Mouse (Mus musculus): ENCODE measurements around the gene Olfr699.
"Not testable (repeated sequence)": the region's sequence is repeated elsewhere in the genome, so short reads cannot be mapped to it uniquely, and the experiment has no call there.

Gene Olfr699

DNA sequence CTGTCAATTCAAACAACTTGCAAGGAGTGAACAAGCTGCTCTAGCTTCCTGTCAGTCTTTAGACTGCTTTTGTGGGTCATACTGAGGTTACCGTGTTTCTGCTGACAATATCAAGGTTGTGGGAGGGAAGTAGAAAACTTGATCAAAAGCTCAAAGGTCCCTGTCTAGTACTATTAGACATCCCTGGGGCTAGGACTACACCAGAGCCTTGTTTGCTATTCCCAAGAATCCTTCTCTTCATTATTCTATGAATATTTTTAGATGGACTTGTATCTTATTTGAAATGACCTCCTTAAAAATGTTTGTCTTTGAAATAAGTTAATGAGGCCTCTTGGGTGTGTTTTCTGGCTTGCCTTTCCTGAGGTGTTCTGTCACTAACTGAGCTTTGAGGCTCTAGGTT, at the start of gene Olfr699:
Gene Olfr699 (minus strand): TSS at position 101 of the 400 bp plus-strand sequence.
- no peak for DNase-seq (ENCODE audit: low spot score)

DNA sequence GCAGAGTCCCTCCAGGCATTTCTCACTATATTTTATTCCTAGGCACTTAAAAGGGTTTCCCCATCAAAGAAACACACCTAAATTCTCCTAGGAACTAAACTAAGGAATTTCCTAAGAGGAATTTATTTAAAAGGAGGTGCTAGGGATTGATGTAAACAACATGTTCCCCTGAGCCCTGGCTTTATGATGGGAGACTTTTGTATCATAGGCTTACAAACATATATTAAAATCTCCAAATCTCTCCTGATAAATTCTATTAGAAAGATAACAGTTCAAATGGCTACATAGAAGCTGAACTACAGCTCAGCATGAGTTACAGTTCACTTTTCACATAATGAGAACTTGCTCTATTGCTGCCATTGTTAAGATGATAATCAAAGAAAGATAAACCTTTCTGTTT, 40.8 kb upstream of the Olfr699 start, which contains the start of gene Olfr702:
Gene Olfr702 (minus strand): TSS at position 101 of the 400 bp plus-strand sequence.
- DNase-seq (ENCODE audit: low spot score), result no peak

DNA sequence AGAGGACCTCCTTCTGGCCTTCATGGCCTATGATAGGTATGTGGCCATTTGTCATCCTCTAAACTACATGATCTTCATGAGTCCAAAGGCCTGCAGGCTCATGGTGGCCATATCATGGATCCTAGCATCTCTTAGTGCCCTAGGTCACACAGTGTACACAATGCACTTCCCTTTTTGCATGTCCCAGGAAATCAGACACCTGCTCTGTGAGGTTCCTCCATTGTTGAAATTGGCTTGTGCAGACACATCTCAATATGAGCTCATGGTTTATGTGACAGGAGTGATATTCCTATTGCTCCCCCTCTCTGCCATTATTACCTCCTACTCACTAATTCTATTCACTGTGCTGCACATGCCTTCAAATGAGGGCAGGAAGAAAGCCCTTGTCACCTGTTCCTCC, 25.4 kb upstream of the Olfr699 start:
- no peak for DNase-seq (ENCODE audit: low spot score)

DNA sequence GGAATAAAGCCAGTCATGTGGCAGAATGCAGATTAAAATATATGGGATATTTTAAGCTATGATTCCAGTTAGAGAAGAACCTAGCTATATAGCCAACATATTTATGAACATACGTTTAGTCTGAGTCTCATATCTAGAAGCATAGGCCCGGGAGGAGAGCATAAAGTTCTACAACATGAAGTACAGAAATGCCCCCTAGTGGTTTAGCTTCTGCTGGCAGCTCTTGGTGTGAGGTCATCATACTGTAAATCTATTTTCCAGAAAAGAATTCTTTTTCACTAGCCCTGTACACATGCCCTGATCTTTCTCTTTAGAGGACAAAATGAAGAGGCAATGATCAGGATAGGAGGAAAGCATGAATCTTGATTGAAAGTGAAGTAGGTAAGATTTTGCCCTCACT, 22.8 kb upstream of the Olfr699 start:
- peak; percentile 38 for DNase-seq (ENCODE audit: low spot score)

DNA sequence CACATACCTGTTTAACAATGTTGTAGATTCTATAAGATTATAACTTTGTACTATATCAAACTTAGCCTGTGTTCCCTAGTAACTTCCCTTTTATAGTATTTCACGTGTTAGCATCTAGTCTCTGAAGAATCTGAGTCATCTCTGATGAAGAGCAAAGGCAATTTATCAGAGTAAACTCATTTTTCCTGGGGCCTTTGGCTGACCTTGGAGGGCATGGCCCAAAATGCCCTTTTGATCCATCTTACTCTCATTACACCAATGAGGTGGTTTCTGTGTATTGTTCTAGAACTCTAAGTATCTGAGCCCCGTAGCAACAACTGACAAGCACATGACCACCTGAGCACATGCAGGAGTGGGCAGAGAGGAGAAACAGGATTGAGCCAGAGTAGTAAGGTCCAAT, 20.8 kb upstream of the Olfr699 start, which contains the start of gene Olfr701:
Gene Olfr701 (plus strand): TSS at position 301 of the 400 bp plus-strand sequence.
- no peak for DNase-seq (ENCODE audit: low spot score)

DNA sequence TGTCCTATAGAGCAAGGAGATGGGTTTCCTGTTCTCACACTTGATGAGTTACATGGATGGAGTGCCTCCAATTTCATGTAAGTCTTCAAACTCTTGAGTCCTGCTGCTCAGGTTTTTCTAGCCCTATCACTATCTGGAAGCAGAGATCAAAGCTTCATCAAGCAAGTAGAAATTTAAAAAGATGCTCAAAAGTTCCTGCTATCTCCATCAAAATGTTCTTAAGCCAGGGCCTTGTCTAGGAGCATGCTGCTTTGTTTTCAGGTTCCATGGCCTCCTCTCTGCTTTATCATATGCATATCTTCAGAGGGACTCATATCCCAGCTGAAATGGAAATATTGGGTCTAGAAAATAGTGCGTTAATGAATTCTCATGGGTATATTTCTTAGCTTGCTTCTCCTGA, 15.7 kb upstream of the Olfr699 start, which contains the start of gene Olfr700:
Gene Olfr700 (minus strand): TSS at position 101 of the 400 bp plus-strand sequence.
- no peak for DNase-seq (ENCODE audit: low spot score)

DNA sequence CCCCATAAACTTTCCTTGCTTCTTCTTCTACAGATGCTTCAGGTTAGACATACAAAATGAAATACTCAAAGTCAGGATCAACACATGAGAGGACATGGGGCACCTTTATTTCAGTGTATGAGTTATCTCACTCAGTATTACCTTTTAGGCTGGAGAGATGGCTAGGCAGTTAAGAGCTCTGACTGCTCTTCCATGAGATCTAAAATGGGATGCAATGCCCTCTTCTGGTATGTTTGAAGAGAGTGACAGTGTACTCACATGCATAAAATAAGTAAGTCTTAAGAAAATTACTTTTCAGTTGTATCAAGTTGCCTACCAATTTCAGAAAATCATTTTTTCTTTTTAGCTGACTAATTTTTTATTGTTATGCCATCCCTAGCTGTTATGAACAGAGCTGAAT, 4.7 kb downstream of the Olfr699 start:
- no peak for DNase-seq (ENCODE audit: low spot score)

DNA sequence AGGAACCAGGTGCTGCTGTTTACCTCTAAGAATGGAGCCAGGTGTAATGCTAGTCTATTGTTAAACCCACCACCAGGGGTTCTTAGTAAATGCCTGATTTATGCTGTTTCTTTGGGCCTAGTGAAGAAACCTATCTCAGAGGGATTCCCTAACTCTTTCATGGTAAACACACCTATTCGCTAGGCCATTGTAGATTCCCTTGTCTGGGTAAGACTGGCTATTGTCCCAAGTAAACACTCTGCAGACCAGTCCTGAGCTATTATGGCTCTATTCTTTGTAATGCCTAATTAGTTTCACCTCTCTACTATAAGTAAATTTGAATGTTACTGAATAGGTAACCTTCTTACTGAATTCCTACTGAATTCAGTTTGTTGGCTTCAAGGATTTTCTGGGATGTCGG, 32.0 kb downstream of the Olfr699 start:
- not testable (repeated sequence) for DNase-seq (ENCODE audit: low spot score)

DNA sequence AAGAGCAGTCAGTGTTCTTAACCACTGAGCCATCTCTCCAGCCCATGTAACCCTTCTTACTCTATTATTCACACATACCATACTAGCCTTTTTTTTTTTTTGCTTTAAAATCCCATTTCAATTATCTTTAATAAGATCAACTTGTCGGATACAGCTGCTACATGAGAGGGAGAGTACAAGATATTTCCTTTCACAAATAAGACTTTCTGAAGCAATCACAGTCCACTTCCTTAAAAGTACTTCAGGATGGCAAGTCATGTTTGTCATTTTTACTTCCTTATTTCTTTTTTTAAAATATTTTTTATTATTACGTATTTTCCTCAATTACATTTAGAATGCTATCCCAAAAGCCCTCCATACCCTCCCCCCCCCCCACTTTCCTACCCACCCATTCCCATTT, 34.2 kb downstream of the Olfr699 start:
- no peak for DNase-seq (ENCODE audit: low spot score)

DNA sequence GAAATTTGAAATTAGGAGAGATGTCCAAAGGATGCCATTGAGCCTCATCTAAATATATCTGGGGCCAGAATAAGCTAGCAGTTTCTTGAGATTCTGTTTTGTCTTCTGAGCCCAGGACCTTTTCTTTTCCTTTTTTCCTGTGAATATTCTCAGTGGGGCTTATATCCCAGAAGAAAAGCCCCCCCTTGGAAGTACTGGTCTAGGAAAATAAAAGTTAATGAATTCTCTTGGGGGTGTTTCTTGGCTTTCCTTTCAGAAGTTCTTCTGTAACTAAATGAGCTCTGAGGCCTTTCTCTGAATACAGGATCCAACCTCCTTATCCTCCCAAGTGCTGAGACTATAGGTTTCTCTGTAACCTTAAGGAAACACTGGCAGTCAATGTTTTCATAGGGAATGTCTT, 37.7 kb downstream of the Olfr699 start, which contains the start of gene Olfr698:
Gene Olfr698 (minus strand): TSS at position 101 of the 400 bp plus-strand sequence.
- DNase-seq (ENCODE audit: low spot score), result no peak

DNA sequence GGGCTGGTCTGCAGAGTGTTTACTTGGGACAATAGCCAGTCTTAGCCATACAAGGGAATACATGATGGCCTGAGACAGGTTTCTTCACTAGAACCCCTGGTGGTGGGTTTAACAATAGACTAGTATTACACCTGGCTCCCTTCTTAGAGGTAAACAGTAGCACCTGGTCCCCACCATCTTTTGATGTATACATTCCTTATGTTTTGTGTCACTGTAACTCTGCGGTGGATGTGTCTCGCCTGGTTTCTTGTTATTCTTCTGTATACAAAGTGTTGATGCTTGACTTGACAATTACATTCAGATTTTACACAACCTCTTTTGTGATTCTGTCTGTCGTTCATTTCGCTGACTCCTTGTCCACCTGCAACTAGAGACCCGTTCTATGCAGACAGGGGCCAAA, 47.2 kb downstream of the Olfr699 start:
- DNase-seq (ENCODE audit: low spot score), result no peak

DNA sequence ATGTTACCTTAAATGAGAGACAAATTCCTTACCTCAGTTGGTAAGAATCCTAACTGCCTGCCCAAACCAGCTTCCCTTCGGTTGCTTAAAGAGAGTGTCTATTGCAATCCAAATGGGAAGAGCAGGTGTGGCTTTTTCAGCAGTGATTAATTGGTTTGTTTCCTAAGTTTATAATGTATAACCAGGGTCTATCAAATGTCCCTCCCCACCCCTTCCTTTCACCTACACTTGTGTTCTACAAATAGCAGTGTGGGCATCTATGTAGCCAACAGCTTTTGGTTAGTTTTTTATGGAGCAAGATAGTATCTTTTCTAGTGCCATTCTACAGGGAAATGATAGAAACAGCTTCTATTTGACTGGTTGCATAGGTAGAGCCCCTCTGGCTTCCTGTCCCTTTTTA, 50.7 kb downstream of the Olfr699 start, which contains the start of gene Olfr697:
Gene Olfr697 (minus strand): TSS at position 101 of the 400 bp plus-strand sequence.
- DNase-seq (ENCODE audit: low spot score), result no peak

Measured in embryo, embryonic 10.5 days (tissue).